Mouse (Mus musculus) macrophage (primary cell): ENCODE results near the gene Zfp618. TPM values are rescaled to one million over a fixed set of nuclear protein-coding genes. Genes with fewer than 3 reads are reported as not detected.

ENCODE experiments used
- H3K27ac ChIP-seq: fragments of 350-480 bp; formaldehyde crosslinking; 2 replicates; pipeline ENCODE4 v1.9.0; 2021
- H3K36me3 ChIP-seq: fragments of 350-480 bp; formaldehyde crosslinking; 2 replicates; pipeline ENCODE4 v1.9.0; 2021; ENCODE audit errors: inconsistent target
- H3K4me3 ChIP-seq: fragments of 350-480 bp; formaldehyde crosslinking; 2 replicates; pipeline ENCODE4 v1.9.0; 2021; ENCODE audit errors: inconsistent target
- H3K79me2 ChIP-seq: fragments of 350-480 bp; formaldehyde crosslinking; 2 replicates; pipeline ENCODE4 v1.9.0; 2021; ENCODE audit errors: inconsistent target
- WGBS: methylation state at CpG from one replicate; pipeline ENCODE4 v1.1.7; 2026; ENCODE audit warnings: inconsistent platforms; ENCODE audit not compliant: missing documents; 5-methylcytosine and 5-hydroxymethylcytosine counted together
- polyA plus RNA-seq: library from polyadenylated mRNA; stranded (reverse); fragments of 250-400 nt; gene quantifications from 3 replicates; pipeline ENCODE4 v1.2.4, GENCODE M21; 2018; ENCODE audit warnings: inconsistent platforms

Gene Zfp618
- polyA plus RNA-seq, 1 experiment from 2014 or later = not detected

DNA sequence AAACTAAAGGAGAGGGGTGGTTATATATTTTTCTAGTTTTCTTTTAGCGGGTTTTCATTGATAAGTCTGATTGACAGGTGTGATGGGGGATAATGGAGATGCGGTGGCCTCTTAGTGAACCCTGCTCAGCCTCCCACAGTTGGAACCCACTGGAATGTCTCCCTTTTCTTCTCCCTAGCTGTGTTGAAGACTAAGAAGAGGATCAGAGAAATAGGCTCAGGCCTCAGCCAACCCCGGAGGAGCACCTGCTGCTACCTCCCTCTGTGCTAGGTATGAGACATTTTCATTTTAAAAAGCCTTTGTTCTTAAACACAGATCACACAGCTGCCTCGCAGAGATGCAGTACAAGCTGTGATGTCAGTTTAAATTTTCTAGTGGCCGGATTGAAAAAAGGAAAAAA, 68.4 kb downstream of the Zfp618 start:
- 93% methylated on average over 5 of the region's 5 CpGs for WGBS
- Histone ChIP-seq H3K27ac (no peak overlapping the region), H3K36me3 (no peaks in the 10 kb centered on the region), H3K4me3 (no peak overlapping the region), H3K79me2 (no peaks in the 10 kb centered on the region)

DNA sequence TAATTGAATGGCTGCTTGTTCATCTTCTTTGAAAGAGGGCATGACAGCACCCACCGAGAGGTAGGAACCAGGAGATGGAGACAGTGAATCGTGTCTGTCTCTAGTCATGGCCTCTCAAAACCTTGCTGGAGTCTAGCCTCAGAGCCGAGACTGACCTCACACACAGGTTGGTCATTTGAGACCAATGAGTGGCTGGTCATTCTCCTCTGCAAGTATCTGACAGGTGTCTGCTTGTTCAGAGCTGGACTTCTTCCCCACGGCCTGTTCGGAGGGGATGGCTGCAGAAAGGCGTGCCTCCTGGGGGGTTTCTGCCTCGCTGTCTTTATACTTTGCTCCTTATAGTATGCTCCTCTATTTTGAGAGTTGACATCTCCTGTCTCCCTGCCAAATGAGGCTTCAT, 70.6 kb downstream of the Zfp618 start:
- Histone ChIP-seq H3K79me2 (no peaks in the 10 kb centered on the region), H3K27ac (no peak overlapping the region), H3K4me3 (no peak overlapping the region), H3K36me3 (no peaks in the 10 kb centered on the region)
- whole genome bisulfite sequencing = 98% methylated on average over 7 of the region's 7 CpGs

DNA sequence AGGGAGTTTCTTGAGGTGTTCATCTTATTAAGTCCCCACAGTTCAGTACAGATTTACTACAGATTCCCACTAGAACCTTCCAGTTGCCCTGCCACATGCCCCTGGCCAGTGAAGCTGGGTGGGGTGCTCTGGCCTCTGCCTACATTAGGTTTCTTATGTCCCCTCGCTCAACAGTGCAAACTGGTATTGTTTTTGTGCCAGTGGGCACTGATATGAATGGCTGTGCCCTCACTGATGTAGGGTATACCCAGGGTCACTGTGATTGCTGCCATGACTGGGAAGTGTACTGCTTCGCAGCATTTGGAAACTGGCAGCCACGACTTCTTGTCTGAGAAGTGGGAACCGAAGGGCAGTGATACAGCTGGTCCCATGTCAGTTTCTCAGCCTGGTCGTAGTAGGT, 71.4 kb downstream of the Zfp618 start:
- Histone ChIP-seq H3K79me2 (no peaks in the 10 kb centered on the region), H3K27ac (no peak overlapping the region), H3K4me3 (no peak overlapping the region), H3K36me3 (no peaks in the 10 kb centered on the region)
- 83% methylated on average over 5 of the region's 5 CpGs for WGBS

DNA sequence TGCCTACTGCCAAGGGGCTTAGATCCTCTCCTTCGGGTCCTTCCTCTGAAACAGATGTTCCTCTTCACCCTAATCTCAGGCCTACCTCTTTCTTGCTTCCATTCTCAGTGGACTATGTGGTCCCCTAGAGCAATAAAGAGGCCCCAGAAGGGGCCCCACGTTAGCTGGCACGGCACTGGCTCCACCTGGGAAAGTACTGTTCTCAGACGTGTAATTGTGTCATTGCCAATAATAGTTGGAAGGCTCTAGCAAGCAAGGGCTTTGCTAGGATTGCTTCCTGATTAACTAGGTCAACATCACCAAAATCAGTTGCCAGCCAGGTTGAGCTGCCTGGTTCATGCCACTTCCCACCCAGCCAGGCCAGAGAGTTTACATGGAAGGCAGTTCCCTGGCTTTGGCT, 72.2 kb downstream of the Zfp618 start:
- 87% methylated on average over 4 of the region's 4 CpGs for WGBS
- Histone ChIP-seq H3K79me2 (no peaks in the 10 kb centered on the region), H3K27ac (no peak overlapping the region)

DNA sequence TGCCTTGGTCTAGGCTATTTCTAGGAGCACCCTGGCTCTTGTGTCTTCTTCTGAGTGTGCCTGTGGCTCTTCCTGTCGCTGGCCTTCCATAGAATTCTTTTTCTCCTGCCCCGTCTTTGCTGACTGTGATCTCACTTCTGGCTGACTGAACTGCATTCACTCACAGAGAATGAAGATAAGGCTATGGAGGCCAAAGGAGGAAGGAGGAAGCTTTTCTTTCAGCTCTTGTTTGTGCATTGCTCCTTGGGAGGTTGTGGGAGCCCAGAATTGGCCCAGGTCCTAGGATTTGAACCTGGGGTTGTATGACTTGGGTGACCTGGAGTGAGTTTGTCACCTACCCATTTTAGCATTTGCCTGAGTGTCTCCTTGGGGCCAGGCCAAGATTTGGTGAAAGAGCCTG, 72.9 kb downstream of the Zfp618 start:
- H3K4me3 ChIP-seq = no peak overlapping the region
- no peaks in the 10 kb centered on the region for H3K36me3 ChIP-seq
- no peaks in the 10 kb centered on the region for H3K79me2 ChIP-seq
- WGBS = 95% methylated on average over 2 of the region's 2 CpGs
- no peak overlapping the region for H3K27ac ChIP-seq

More for the DNA sequence above, 72.2 kb downstream of the Zfp618 start:
- Histone ChIP-seq H3K36me3 (no peaks in the 10 kb centered on the region), H3K4me3 (no peak overlapping the region)

DNA sequence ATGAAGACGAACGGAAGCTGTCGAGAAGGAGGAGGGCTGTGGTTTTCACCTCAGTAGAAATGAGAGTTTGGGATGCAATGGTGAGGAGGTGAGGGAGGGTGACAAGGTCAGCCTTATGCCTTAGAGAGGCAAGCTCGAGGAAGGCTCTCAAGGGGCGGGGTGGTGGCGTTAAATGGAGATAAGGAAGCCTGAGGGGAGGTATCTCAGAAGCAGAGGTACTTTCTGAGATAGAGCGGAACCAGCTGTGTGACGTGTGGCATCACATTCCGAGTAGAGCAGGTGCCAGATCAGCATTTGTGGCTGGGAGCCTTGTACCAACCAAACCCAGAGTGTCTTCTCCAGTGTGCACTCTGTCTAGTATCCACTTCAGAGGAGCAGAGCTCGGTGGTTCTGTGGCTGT, 73.6 kb downstream of the Zfp618 start:
- H3K27ac ChIP-seq = no peak overlapping the region
- H3K36me3 ChIP-seq = no peaks in the 10 kb centered on the region
- H3K4me3 ChIP-seq = no peak overlapping the region
- 96% methylated on average over 10 of the region's 10 CpGs for WGBS
- H3K79me2 ChIP-seq = no peaks in the 10 kb centered on the region

DNA sequence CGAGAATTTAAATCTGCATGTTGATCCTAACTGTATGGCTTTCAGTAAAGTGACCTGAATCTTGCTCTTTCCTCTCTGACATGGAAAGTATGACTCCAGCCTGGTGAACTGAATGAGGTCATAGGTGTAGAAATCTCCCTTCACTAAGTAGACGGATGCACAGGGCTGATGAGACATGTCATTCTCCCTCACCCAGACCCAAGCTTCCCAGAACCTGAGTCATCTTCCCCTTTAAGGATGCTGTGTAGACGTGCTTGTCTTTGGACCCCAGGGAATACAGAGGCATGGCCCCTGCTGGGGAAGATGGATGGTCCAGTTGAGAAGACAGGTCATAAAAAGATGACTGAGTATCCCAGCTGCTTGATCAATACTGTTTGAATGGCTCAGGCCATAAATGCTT, 83.2 kb downstream of the Zfp618 start:
- H3K4me3 ChIP-seq = no peak overlapping the region
- no peaks in the 10 kb centered on the region for H3K79me2 ChIP-seq
- H3K27ac ChIP-seq = no peak overlapping the region
- no peaks in the 10 kb centered on the region for H3K36me3 ChIP-seq
- 84% methylated on average over 3 of the region's 3 CpGs for WGBS

DNA sequence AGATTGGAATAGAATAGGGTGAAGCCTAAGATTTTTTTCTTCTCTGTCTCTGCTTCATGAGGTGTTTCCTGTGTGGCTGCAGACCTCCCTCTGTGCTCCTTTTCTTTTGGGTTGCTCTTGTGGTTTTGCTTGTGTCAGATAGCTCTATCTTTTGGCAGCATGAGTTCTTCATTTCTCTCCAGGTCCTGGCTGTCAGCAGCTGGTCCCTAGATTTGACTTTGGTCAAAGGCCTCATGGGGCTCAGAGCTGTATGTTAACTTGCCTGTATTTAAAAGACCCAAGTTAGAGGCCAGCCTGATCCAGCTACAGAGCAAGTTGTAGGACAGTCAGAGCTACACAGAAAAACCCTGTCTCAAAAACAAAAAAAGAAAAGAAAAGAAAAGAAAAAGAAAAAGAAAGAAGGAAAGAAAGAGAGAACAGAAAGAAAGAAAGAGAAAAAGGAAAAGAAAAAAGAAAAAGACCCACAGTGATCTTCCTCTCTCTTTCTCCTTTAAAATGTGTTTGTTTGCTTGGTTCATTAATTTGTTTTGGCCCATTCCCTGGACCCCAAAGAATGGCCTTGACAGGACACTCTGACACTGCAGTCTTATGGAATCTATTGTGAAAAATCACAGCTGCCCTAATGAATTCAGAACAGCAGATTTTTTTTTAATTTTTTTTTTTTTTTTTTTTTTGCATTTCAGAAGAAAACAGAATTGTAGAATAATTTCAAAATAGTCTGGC, 84.4 kb downstream of the Zfp618 start:
- H3K36me3 ChIP-seq = no peaks in the 10 kb centered on the region
- no peak overlapping the region for H3K4me3 ChIP-seq
- H3K27ac ChIP-seq = no peak overlapping the region
- H3K79me2 ChIP-seq = no peaks in the 10 kb centered on the region

DNA sequence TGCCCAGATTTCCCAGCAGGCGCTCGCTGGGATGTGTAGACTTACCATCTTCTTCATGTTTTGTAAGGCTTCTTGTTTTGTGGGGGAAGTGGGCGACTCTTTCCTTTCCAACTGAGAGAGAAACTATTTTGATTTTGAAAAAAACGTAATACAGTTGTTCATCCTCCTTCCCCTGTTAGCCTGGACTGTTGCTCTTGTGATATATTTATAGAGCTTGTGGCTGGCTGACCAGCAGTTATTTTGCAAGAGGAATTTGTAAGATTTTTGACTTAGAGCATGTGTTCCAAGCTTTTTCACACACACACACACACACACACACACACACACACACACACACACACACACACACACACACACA, 84.9 kb downstream of the Zfp618 start:
- Histone ChIP-seq H3K4me3 (no peak overlapping the region), H3K36me3 (no peaks in the 10 kb centered on the region), H3K27ac (no peak overlapping the region), H3K79me2 (no peaks in the 10 kb centered on the region)
- WGBS = 10% methylated on average over 4 of the region's 4 CpGs

DNA sequence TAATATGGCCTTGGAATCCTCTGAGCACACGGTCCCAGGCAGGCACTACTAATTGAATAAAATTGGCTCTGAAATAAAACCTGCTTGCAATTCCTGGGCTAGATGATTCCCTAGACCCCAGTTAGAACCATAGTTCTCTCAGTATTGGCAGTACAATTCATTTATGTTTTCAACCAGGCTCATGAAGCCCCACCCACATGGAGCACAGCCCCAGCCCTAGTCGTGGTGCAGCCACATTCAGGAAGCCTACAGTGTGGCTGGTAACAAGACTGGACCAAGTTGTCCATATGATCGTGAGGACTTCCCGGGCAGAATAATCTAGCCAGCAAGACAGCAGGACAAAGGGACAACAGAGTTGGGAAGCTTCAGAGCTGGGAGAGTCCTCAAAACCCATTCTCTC, 85.6 kb downstream of the Zfp618 start:
- Histone ChIP-seq H3K36me3 (no peaks in the 10 kb centered on the region), H3K79me2 (no peaks in the 10 kb centered on the region), H3K27ac (no peak overlapping the region), H3K4me3 (no peak overlapping the region)
- WGBS = 51% methylated on average over 4 of the region's 4 CpGs

DNA sequence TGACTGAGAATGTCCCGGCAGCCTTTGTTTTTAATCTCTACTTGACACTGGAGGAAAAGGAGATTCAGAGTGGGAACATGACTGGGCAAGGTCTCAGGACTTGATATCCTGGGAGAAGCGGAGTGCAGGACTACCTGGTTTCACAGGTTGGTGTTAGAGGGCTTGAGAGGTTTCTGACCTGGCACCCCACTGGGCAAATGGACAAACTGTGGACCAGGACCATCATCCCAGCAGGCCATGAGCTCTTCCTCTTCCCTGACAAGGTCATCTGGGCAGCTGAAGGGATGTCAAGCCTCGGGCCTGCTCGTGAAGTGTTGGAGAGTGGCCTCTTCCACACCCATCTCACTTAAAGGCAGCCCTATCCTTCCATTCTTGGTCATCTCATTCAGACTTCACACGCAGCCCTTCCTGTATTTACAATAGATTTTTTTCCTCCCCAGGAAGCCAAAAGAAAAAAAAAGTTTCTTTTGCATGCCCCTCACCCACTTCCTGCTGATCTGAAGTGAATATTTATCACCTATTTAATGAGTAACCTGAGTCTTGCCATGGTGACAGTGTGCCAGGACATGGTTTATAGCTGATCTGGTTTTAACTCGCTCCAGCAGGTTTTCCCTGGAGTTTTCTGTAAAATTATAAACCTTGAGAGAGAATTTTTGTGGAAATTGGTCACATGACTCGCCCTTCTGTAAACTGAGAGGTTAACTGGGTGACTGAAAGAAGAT, 86.7 kb downstream of the Zfp618 start:
- no peaks in the 10 kb centered on the region for H3K79me2 ChIP-seq
- no peak overlapping the region for H3K27ac ChIP-seq
- H3K36me3 ChIP-seq = no peaks in the 10 kb centered on the region
- H3K4me3 ChIP-seq = no peak overlapping the region
- WGBS = 84% methylated on average over 7 of the region's 7 CpGs

DNA sequence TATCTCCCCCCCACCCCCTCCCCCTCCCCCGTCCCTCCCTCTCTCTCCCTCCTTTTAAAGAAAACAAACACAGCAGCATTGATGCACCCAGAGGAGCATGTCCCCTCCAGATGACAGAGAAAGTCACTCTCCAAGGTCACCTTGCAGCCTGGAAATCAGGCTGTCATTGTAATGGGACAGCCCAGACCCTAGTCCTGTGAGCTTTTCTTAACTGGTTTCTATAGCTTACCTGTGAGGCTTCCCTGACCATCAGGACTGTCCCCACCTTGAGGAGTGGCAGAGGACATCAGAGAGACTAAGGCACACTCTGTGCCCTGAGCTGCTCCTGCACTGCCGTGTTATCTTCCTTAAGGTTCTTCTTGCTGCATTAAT, 87.3 kb downstream of the Zfp618 start:
- no peaks in the 10 kb centered on the region for H3K36me3 ChIP-seq
- no peaks in the 10 kb centered on the region for H3K79me2 ChIP-seq
- 96% methylated on average over 2 of the region's 2 CpGs for WGBS
- H3K27ac ChIP-seq = no peak overlapping the region
- no peak overlapping the region for H3K4me3 ChIP-seq

DNA sequence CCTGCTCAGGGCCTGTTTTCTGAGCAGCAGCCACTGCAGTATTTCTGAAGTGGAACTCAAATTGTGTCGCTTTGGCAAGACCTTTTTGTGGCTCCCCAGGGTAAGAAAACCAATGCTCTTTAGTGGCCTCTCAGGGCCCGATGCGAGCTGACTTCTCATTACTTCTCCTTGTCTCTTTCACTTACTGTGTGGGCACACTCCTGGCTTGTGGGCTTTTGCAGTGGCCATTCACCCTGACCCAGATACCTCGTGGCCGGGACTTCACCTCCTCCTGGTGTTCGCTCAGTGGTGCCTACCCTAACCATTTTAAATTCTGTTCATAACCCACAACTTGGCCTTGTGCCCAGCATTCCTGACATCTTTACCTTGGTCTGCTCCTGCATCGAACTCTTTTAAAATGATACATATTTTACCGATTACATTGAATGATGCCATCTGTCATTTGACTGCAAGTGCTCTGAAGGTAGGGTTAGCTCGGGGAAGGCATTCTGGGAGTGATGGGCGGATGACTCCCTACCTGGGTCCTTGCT, 89.9 kb downstream of the Zfp618 start:
- H3K79me2 ChIP-seq = no peaks in the 10 kb centered on the region
- no peak overlapping the region for H3K4me3 ChIP-seq
- no peaks in the 10 kb centered on the region for H3K36me3 ChIP-seq
- 92% methylated on average over 10 of the region's 10 CpGs for WGBS
- H3K27ac ChIP-seq = no peak overlapping the region

DNA sequence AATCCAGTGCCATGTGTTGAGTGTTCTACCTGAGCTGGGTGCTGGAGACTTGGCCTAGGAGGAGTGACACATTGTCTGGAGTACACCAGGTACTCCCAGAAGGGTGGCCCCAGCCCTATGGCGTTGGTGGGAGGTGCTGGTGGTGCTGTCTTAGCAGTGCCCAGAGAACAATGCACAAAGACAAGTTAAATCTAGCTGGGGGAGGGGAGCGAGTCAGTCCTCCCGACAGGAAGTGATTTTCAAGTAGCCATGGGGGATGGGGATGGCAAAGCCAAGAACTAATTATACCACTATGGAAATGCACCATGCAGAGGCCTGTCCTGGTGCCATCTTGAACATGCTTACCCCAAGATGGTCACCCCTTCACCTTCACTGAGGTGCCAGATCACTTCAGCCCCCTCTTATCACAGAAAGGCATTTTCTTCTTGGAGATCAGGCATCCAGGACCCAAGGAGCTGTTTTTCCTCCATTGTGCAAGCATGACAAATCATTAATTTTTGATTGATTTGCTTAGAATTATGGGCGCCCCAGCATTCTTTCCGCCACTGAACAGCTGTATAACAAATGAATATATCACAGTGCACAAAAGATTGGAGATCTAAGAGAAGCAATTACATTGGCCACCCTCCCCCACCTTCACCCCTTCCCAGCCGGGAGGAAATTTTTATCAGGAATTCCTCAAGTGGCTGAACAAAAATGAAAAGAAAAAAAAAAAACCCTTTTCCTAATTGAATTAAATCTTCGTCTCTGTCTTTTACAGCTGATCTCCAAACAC, 91.5 kb downstream of the Zfp618 start:
- H3K27ac ChIP-seq = no peak overlapping the region
- H3K79me2 ChIP-seq = no peaks in the 10 kb centered on the region
- WGBS = 93% methylated on average over 7 of the region's 7 CpGs
- H3K4me3 ChIP-seq = no peak overlapping the region
- H3K36me3 ChIP-seq = no peaks in the 10 kb centered on the region

DNA sequence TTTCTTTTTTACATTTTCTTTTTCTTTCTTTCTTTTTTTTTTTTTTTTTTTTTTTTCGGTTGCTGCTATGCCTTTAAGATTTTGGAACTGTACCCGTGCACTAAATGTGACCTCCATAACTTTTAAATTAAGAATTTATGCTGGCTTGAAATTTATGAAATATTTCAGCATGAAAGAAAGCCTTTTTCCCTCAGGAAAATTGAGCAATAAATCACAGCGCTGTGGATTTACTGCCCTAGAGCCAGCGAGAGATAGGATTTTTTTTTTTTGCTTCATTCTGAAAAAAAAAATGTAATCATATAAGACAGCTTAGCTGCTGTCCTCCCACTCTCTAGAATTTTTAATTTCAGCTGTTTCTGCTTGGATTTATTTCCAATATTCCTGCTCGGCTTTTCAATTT, 92.2 kb downstream of the Zfp618 start:
- no peaks in the 10 kb centered on the region for H3K36me3 ChIP-seq
- no peaks in the 10 kb centered on the region for H3K79me2 ChIP-seq
- H3K4me3 ChIP-seq = no peak overlapping the region
- 83% methylated on average over 4 of the region's 5 CpGs for WGBS
- no peak overlapping the region for H3K27ac ChIP-seq
